Mouse (Mus musculus) C2C12 (cell line): ENCODE results near the gene Sptbn2.

ENCODE experiments used
- CEBPB ChIP-seq: IDR thresholded peaks from one replicate; pipeline ENCODE4 v1.6.1; 2011; ENCODE audit warnings: low read depth, mild to moderate bottlenecking, control low read depth, moderate library complexity
- CTCF ChIP-seq: IDR thresholded peaks from one replicate; pipeline ENCODE4 v1.5.1; 2011; ENCODE audit not compliant: control insufficient read depth, insufficient read depth, insufficient read length
- FOSL1 ChIP-seq: IDR thresholded peaks from one replicate; pipeline ENCODE4 v1.8.0; 2011; ENCODE audit warnings: mild to moderate bottlenecking, low read length; ENCODE audit not compliant: poor library complexity, insufficient read depth, severe bottlenecking
- MAX ChIP-seq: IDR thresholded peaks from one replicate; pipeline ENCODE4 v1.6.1; 2011; ENCODE audit warnings: mild to moderate bottlenecking, control low read depth
- MYOD1 ChIP-seq: IDR thresholded peaks from one replicate; pipeline ENCODE4 v1.6.1; 2011; ENCODE audit warnings: low read depth; ENCODE audit not compliant: control insufficient read depth, insufficient read length
- MYOG ChIP-seq: IDR thresholded peaks from one replicate; pipeline ENCODE4 v1.6.1; 2011; ENCODE audit not compliant: control insufficient read depth, insufficient read length; ENCODE audit errors: extremely low read depth
- USF1 ChIP-seq: IDR thresholded peaks from one replicate; pipeline ENCODE4 v1.6.1; 2011; ENCODE audit warnings: low read depth, mild to moderate bottlenecking, control low read depth, moderate library complexity

DNA sequence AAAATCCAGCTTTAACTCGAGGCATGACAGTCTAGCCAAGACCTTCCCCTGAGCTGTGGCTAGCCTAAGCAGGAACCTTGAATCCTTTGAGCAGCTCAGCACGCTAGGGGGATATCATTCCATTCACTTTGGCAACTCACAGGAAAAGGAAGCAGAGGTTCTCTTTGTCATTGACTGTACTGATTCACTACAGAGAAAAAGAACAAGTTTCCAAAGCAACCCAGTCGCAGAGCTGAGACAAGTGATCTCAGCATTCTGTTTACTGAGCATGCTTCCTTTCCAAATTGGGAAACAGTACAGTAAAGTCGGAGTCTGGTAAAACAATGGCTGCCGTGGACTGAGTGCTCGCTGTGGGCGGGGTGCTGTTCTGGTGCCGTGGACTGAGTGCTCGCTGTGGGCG lies 2.2 kb upstream of the Sptbn2 start:
- no peak for TF ChIP-seq CTCF
- no peak for TF ChIP-seq MYOG
- no peak for TF ChIP-seq MAX
- no peak for TF ChIP-seq USF1
- no peak for TF ChIP-seq MYOD1
- TF ChIP-seq FOSL1: no peak
- no peak for TF ChIP-seq CEBPB
